Mouse (Mus musculus): ENCODE data around the gene Ankrd33b. TPM values are rescaled to one million over a fixed set of nuclear protein-coding genes. Genes with fewer than 3 reads are reported as not detected.

Ankrd33b gene
- polyA plus RNA-seq, 1 experiment from 2014 or later: 1.1 TPM

GRCm38 (mm10) chr15:31244696-31245445, 122.7 kb downstream of the Ankrd33b start:
- Histone ChIP-seq H3K4me3 (ENCODE audit: low read depth, low read length) (no peak overlapping the region), H3K36me3 (ENCODE audit: control insufficient read depth, insufficient read depth, low read length) (no peaks in the 10 kb centered on the region), H3K4me1 (ENCODE audit: control insufficient read depth, insufficient read depth, low read length) (no peaks in the 10 kb centered on the region), H3K27me3 (ENCODE audit: control insufficient read depth, insufficient read depth, low read length) (no peaks in the 10 kb centered on the region), H3K9me3 (ENCODE audit: control insufficient read depth, low read length) (no peaks in the 10 kb centered on the region), H3K27ac (ENCODE audit: low read depth, low read length) (no peak overlapping the region), H3K4me2 (ENCODE audit: low read depth) (no peak overlapping the region), H3K9ac (ENCODE audit: low read length) (no peak overlapping the region)
- DNase-seq (ENCODE audit: low spot score): no peak
- WGBS: 89% methylated on average over 17 of the region's 17 CpGs
- ATAC-seq (ENCODE audit: insufficient read depth, low FRiP score, low TSS enrichment): no peak

- ATAC-seq (ENCODE audit: insufficient read depth, low FRiP score, low TSS enrichment): no peak
- no peak overlapping the region for H3K9ac ChIP-seq (ENCODE audit: low read length)
- H3K4me1 ChIP-seq (ENCODE audit: control insufficient read depth, insufficient read depth, low read length): no peaks in the 10 kb centered on the region
- no peaks in the 10 kb centered on the region for H3K27me3 ChIP-seq (ENCODE audit: control insufficient read depth, insufficient read depth, low read length)
- WGBS: 82% methylated on average over 10 of the region's 10 CpGs
- H3K27ac ChIP-seq (ENCODE audit: low read depth, low read length): no peak overlapping the region
- H3K36me3 ChIP-seq (ENCODE audit: control insufficient read depth, insufficient read depth, low read length): no peaks in the 10 kb centered on the region
- no peak overlapping the region for H3K4me3 ChIP-seq (ENCODE audit: low read depth, low read length)
- no peak overlapping the region for H3K4me2 ChIP-seq (ENCODE audit: low read depth)
- no peak for DNase-seq (ENCODE audit: low spot score)
- no peaks in the 10 kb centered on the region for H3K9me3 ChIP-seq (ENCODE audit: control insufficient read depth, low read length)
These were observed 124.3 kb downstream of the Ankrd33b start for GRCm38 (mm10) chr15:31243260-31243659.

Other genes with a start within 250 kb of the Ankrd33b start
- gene Dap, start 143.4 kb downstream of the Ankrd33b start, polyA plus RNA-seq (2014; fragmentation: Nextera tagmentation; extraction: Ambion mirVana): 44.5 and 51.4 TPM in 2 replicates
- 2.7 and 3.2 TPM in 2 replicates for gene Ropn1l, start 86.0 kb upstream of the Ankrd33b start, polyA plus RNA-seq (2014; fragmentation: Nextera tagmentation; extraction: Ambion mirVana)
- gene March6, start 163.3 kb upstream of the Ankrd33b start, polyA plus RNA-seq (2014; fragmentation: Nextera tagmentation; extraction: Ambion mirVana): 53.8 and 54.1 TPM in 2 replicates
- gene Cmbl, start 197.7 kb upstream of the Ankrd33b start, polyA plus RNA-seq (2014; fragmentation: Nextera tagmentation; extraction: Ambion mirVana): 1.9 and 2.2 TPM in 2 replicates
- 717 and 722 TPM in 2 replicates for gene Cct5, start 234.1 kb upstream of the Ankrd33b start, polyA plus RNA-seq (2014; fragmentation: Nextera tagmentation; extraction: Ambion mirVana)
- 13.6 and 15.8 TPM in 2 replicates for gene Fam173b, start 234.1 kb upstream of the Ankrd33b start, polyA plus RNA-seq (2014; fragmentation: Nextera tagmentation; extraction: Ambion mirVana)

All from neural tube, embryonic 11.5 days (tissue).